Mouse (Mus musculus): ENCODE results near the gene Rpp14.

The Rpp14 gene

GRCm38 (mm10) chr14:8080165-8080679 is at the start of gene Rpp14:
Rpp14 (plus strand) TSS chr14:8080367.
- DNase-seq (ENCODE audit: low spot score) = peak; percentile 91

GRCm38 (mm10) chr14:8030535-8030934 is 49.6 kb upstream of the Rpp14 start:
- no peak for DNase-seq (ENCODE audit: low spot score)

DNA sequence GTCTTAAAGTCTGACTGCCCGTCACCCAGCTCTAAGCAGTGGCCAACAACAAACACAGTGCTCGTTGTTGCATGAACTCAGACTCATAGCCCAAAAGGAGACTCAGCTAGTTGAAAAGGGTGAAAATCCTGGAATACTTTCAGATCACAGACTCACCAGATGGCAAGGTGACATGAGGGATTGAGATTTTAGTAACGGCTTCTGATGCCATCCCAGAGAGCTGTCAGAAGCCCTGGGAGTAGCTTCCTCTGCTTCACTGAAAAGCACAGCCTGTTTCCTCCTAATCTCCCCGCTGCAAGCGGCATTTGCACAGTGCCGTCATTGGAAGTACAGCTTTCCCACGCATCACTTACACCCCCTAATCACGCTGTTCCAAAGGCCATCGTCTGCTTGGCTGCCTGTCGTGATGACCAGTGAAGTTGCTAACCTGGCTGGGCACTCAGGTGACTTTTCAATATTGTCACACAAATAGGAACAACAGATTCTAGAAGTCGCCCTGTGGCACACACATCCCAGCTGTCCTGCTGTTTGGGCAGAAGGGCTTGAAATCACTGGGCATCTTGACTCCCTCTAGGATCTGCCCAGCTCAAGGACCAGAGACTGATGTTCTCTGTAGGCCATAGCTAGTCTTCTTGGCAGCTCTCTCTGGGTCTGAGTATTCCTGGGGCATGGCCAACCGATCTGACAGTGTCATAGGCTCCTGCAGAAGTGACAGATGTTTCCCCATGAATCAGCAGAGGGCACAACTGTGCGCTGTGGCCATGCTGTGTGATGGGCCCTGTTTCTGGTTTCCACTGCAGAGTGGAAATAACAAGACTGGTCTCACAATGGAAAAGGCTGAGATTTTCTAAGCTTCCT is 47.9 kb upstream of the Rpp14 start:
- no peak for DNase-seq (ENCODE audit: low spot score)

DNA sequence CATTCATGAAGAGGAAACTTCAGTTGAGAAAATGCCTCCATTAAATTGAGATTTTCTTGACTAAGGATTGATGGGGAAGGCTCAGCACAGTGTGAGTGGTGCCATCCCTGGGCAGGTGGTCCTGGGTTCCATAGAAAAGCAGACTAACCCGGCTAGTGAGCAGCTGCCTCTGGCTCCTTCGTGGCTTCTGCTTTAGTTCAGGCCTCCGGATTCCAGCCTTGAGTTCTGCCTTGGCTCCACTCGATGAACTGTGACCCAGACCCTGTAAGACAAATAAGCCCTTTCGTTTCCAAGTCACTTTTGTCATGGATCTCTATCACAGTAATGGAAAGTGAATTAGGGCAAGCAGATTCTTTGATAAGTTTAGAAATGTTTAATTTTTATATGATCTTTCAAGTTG is 45.6 kb upstream of the Rpp14 start:
- DNase-seq (ENCODE audit: low spot score) = no peak

GRCm38 (mm10) chr14:8035951-8036350 is 44.2 kb upstream of the Rpp14 start:
- no peak for DNase-seq (ENCODE audit: low spot score)

- DNase-seq (ENCODE audit: low spot score) = no peak
Observed at GRCm38 (mm10) chr14:8036406-8036805, 43.8 kb upstream of the Rpp14 start.

DNA sequence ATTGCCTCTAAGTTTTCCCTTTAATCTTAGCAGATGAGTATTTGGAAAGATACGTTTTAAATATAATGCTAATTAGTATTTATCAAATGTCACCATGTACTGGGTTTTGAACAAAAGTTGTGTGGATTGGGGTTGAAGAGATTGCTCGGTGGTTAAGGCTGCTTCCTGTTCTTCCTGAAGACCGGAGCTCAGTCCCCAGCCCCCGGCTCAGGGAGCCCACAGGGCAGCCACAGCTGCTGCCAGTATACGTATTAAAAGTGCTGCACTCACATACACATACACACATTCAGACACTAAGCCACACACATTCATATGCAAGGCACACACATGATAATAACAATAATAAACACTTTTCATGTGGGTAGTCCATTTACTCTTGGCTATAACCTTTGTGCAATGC is 42.0 kb upstream of the Rpp14 start:
- no peak for DNase-seq (ENCODE audit: low spot score)

GRCm38 (mm10) chr14:8038791-8039448 is 41.2 kb upstream of the Rpp14 start:
- no peak for DNase-seq (ENCODE audit: low spot score)

- no peak for DNase-seq (ENCODE audit: low spot score)
Observed at GRCm38 (mm10) chr14:8040179-8040578, 40.0 kb upstream of the Rpp14 start.

DNA sequence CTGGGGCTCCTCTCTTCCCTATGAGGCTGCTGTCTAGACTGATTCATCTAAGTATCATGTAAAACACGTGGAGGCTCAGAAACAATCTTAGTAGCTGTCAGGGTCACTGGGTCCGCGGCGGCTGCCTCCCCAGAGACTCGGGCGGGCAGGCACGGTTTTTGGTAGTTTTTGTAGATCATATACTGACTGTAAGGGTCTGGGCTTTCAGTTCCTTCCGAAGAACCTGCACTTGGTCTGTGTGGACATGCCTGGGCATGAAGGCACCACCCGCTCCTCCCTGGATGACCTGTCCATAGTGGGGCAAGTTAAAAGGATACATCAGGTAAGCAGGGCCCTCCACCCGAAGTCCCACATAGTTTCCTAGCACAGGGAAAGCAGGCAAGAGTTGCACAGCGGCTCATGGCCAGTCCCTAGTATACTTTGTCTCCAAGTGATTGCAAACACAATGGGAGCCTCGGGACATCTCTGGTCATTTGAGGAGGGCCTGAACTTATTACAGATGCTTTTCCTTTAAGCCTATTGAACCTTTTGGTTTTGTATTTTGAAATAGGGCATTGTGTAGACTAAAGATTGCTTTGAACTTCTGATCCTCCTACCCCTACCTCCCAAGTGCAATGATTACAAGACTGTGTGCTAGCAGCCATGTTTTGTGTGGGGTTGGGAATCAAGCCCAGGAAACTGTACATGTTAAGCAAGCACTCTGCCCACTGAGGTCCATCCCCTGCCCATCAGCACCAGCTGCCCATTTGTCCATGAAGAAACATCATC is 39.1 kb upstream of the Rpp14 start:
- no peak for DNase-seq (ENCODE audit: low spot score)

DNA sequence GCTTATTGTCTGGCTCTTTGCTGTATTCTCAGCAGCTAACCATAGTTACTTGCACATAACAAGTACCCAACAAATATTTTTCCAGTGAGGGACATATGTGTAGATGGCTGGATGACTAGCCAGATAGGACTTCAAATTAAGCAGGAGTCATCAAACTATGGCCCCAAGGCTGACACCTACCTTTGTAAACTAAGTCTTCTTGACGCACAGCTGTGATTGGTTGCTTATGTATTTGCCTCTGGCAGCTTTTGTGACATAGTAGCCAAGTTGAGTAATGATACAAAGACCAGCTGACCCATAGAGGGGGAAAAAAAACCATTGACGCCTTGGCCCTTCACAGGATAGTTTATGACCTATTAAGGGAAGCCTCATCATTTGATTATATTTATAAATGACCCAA is 38.0 kb upstream of the Rpp14 start:
- DNase-seq (ENCODE audit: low spot score) = no peak

DNA sequence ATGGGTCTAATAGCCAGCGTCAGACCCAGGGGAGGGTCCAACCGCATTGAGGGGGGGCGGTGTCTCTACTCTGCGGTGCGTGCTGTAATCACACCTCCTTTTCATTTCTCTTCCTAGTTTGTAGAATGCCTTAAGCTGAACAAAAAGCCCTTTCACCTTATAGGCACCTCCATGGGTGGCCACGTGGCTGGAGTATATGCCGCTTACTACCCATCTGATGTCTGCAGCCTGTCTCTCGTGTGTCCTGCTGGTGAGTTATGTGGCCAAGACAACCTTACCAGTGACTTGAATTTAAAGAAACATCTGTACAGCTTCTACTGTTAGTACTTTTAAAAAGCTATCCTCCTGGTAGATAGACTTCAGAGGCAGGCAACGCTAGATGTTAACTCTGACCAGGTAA is 37.6 kb upstream of the Rpp14 start:
- no peak for DNase-seq (ENCODE audit: low spot score)

DNA sequence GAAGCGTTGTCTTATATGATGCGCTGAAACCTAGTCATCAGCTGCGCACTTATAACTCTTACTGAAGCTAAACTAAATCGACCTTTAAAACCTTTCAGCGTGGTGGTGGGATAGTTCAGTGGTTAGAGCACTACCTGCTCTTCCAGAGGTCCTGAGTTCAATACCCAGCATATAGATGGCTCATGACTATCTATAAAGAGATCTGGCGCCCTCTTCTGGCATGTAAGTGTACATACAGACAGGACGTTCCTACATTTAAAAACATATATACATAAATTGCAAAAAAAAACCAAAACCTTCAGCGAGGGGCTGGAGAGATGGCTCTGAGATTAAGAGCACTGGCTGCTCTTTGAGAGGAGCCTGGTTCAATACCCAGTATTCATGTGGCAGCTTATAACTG is 35.8 kb upstream of the Rpp14 start:
- no peak for DNase-seq (ENCODE audit: low spot score)

GRCm38 (mm10) chr14:8044786-8045185 is 35.4 kb upstream of the Rpp14 start:
- no peak for DNase-seq (ENCODE audit: low spot score)

GRCm38 (mm10) chr14:8045187-8045846 is 34.9 kb upstream of the Rpp14 start:
- DNase-seq (ENCODE audit: low spot score) = no peak

DNA sequence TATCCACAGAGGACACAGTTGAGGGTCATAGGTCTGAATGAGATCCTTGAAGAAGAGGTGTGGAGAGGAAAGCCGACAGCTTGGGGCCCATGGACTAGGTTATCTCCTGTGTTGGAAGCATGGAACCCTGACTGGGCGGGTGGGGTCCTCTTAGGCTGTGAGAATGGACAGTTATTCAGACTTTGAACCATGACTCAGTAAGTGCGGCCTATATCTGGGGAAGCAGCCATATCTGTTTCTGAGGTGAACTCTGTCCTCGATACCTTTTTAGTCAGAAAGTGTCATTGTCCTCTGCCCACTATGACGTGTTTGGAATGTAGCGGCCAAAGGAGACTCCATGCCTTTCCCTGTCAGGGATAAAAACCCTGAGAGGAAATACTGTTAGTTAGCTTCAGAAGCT is 33.3 kb upstream of the Rpp14 start:
- no peak for DNase-seq (ENCODE audit: low spot score)

- DNase-seq (ENCODE audit: low spot score) = no peak
Observed at GRCm38 (mm10) chr14:8049334-8049733, 30.8 kb upstream of the Rpp14 start.

GRCm38 (mm10) chr14:8051869-8052268 is 28.3 kb upstream of the Rpp14 start:
- no peak for DNase-seq (ENCODE audit: low spot score)

GRCm38 (mm10) chr14:8052661-8053060 is 27.5 kb upstream of the Rpp14 start:
- DNase-seq (ENCODE audit: low spot score) = no peak

DNA sequence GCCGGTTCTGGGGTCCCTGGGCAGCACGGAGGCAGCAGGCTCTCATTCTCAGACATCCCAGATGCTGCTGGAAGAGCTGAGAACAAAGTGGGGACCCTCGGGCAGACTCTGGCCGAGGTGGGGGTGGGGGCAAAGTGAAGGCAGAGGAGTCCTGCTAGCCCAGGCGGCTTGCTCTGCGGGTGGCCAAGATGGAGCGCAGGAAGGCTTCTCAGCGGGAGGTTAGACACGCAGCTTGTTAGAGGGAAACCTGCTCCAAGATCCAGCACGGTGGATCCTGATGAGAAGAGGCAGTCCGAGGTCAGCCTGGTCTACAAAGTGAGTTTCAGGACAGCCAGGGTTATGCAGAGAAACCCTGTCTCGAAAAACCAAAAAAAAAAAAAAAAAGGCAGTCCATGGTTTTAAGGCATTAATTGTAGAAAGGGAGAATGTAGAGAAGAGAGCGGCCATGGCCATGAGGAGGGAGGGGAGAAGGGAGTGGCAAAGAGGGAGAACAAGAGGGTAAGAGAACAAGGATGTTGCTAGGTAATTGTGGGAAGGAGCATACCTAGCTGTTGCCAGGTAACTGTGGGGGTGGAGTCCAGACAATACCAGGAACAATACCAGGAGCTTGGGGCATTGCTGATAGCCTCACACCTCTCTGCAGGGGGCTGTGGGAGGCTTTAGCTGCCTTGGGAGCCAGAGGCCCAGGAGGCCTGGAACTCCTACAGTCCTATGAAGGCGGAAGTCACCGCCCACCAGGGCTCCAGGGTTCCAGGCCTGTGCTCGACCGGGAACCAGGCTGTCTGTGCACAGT is 25.7 kb upstream of the Rpp14 start:
- no peak for DNase-seq (ENCODE audit: low spot score)

DNA sequence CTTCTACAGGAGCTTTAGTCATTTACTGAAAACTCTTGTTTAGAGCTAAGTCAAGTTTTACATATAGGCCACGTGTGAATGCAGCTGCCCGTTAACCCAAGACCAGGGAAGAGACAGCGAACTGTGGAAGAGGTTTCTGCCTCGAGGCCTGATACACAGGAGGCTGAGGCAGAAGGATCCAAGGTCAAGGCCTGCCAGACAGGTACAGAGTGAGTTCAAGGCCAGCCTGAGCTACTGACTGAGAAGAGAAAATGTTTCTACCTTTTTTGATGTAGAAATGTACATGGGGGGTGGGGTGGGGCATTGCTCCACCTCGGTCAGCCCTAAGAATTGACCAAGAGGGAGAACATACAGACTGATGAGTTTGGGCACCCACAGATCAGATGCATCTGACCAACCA is 24.1 kb upstream of the Rpp14 start:
- no peak for DNase-seq (ENCODE audit: low spot score)
